Mouse (Mus musculus) erythroblast, adult 5-6 weeks (primary cell): Measurements from ENCODE around the gene Nr2e1. TPM values are rescaled to one million over a fixed set of nuclear protein-coding genes. Genes with fewer than 3 reads are reported as not detected.

Experiments
- ATAC-seq: replicated peaks from 2 replicates; pipeline ENCODE4 v1.8.0; 2016; ENCODE audit warnings: moderate number of reproducible peaks, mild to moderate bottlenecking, moderate TSS enrichment, inconsistent platforms; ENCODE audit not compliant: poor library complexity, low FRiP score, severe bottlenecking
- total RNA-seq, 2 experiments: library from RNA; stranded (forward) in 1 of 2; stranded (reverse) in 1 of 2; fragments of 150-400 nt in 1 of 2; fragments of 200-764, 138-1000 nt in 1 of 2; gene quantifications; 2 replicates each; pipeline versions ENCODE4 v1.2.3 to v1.2.4; 2015 to 2017; ENCODE audit warnings: low replicate concordance in 2 of 2

Gene Nr2e1
- total RNA-seq (2015; ENCODE audit: low replicate concordance) (not detected in 2 replicates), total RNA-seq (2017; ENCODE audit: low replicate concordance) (not detected in 2 replicates)

GRCm38 (mm10) chr10:42583157-42583872, at the start of gene Nr2e1, which contains the start of gene Ostm1:
Nr2e1 (minus strand) TSS chr10:42583632.
Ostm1 (plus strand) TSS chr10:42583822.
- ATAC-seq = no peak

GRCm38 (mm10) chr10:42632453-42633360, 49.3 kb upstream of the Nr2e1 start:
- ATAC-seq = no peak

- no peak for ATAC-seq
Measured at GRCm38 (mm10) chr10:42631754-42632452, 48.5 kb upstream of the Nr2e1 start.

GRCm38 (mm10) chr10:42630596-42631355, 47.3 kb upstream of the Nr2e1 start:
- no peak for ATAC-seq

- ATAC-seq = peak; percentile 67
Measured at GRCm38 (mm10) chr10:42625907-42626306, 42.5 kb upstream of the Nr2e1 start.

GRCm38 (mm10) chr10:42618291-42618690, 34.9 kb upstream of the Nr2e1 start:
- no peak for ATAC-seq

GRCm38 (mm10) chr10:42614766-42615165, 31.3 kb upstream of the Nr2e1 start:
- ATAC-seq = no peak

GRCm38 (mm10) chr10:42613639-42614381, 30.4 kb upstream of the Nr2e1 start:
- no peak for ATAC-seq

- no peak for ATAC-seq
Measured at GRCm38 (mm10) chr10:42613075-42613474, 29.6 kb upstream of the Nr2e1 start.

GRCm38 (mm10) chr10:42606757-42607156, 23.3 kb upstream of the Nr2e1 start:
- no peak for ATAC-seq

- 0 out of 2 replicates have a peak, but pooled peaks have one; percentile 43 for ATAC-seq
Measured at GRCm38 (mm10) chr10:42604874-42605273, 21.4 kb upstream of the Nr2e1 start.

- ATAC-seq = 0 out of 2 replicates have a peak, but pooled peaks have one; percentile 67
Measured at GRCm38 (mm10) chr10:42601556-42601955, 18.1 kb upstream of the Nr2e1 start.

- ATAC-seq = no peak
Measured at GRCm38 (mm10) chr10:42598615-42599014, 15.2 kb upstream of the Nr2e1 start.

- no peak for ATAC-seq
Measured at GRCm38 (mm10) chr10:42593201-42593600, 9.8 kb upstream of the Nr2e1 start.

GRCm38 (mm10) chr10:42591993-42592686, 8.7 kb upstream of the Nr2e1 start:
- no peak for ATAC-seq

- ATAC-seq = no peak
Measured at GRCm38 (mm10) chr10:42591185-42591992, 8.0 kb upstream of the Nr2e1 start.
